Mouse (Mus musculus): ENCODE measurements around the gene Zfp87. TPM values are rescaled to one million over a fixed set of nuclear protein-coding genes. Genes with fewer than 3 reads are reported as not detected.

The Zfp87 gene
- polyA plus RNA-seq, 1 experiment from 2014 or later, result 23.2 TPM

DNA sequence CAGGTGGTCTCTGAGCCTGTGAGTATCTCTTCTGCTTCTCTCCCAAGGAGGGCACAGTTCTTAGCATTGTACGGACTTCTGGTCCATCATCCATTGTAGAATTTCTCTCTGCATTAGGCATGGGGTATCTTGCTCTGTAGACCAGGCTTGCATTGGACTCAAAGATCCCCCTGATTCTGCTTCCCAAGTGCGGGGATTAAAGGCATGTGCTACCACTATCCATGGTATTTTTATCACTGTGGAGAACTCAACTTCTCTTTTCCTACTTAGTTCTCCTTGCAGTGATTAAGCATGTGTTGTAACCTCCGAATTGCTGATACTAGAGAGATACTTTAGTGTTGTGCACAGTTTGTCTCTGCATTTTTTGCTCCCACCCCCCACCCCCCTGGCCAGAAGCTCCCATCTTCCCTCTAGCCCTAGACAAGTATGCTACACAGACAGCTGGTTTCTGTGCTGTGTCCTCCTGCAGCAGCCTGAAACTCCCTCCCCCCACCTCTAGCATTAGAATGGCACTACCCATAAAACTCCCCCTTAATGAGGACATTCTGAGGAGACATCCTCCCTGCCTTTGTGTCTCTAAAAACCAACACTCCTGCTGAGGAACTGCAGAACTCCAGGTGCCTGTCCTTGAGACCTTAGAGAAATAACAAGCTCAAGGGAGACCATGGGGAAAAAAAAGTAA lies 1.2 kb upstream of the Zfp87 start:
- no peak for TF ChIP-seq CTCF (IDR thresholded peaks at IDR 0.05; ENCODE audit: low read depth)
- Histone ChIP-seq H3K36me3 (ENCODE audit: control insufficient read depth, insufficient read depth) (no peaks in the 10 kb centered on the region), H3K4me1 (replicated peaks; ENCODE audit: control insufficient read depth, insufficient read depth, low read length) (peaks cover 7% of the 10 kb centered on the region), H3K9ac (ENCODE audit: low read depth, low read length) (no peak overlapping the region), H3K4me3 (ENCODE audit: low read depth, low read length) (no peak overlapping the region), H3K27me3 (replicated peaks; ENCODE audit: control insufficient read depth, insufficient read depth, low read length) (no peaks in the 10 kb centered on the region), H3K4me2 (replicated peaks; ENCODE audit: low read depth) (no peak overlapping the region), H3K27ac (ENCODE audit: low read depth, low read length) (no peak overlapping the region), H3K9me3 (ENCODE audit: control insufficient read depth) (no peaks in the 10 kb centered on the region)
- ATAC-seq, result no peak
- WGBS, result 75% methylated on average over 3 of the region's 3 CpGs

DNA sequence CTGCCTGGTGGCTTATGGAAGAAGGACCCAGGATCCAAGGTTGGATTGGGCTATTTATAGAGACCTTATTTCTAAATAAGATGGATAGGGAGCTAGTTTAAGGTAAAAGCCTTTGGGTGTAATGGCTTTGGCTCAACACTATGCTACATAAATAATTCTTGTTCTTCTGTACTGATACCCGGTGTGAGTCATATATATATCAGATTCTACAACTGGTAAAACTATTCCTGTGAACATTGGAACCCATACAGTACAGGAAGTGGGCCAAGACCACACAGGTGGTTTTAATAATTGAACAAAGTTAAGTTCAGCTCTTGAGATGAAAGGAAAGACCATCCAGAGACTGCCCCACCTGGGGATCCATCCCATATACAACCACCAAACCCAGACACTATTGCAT lies 25.1 kb downstream of the Zfp87 start:
- ATAC-seq, result no peak
- Histone ChIP-seq H3K4me3 (ENCODE audit: low read depth, low read length) (no peak overlapping the region), H3K27ac (ENCODE audit: low read depth, low read length) (no peak overlapping the region), H3K4me1 (replicated peaks; ENCODE audit: control insufficient read depth, insufficient read depth, low read length) (no peaks in the 10 kb centered on the region), H3K36me3 (ENCODE audit: control insufficient read depth, insufficient read depth) (no peaks in the 10 kb centered on the region), H3K9me3 (ENCODE audit: control insufficient read depth) (no peaks in the 10 kb centered on the region), H3K4me2 (replicated peaks; ENCODE audit: low read depth) (no peak overlapping the region; the same call in 1 of the 2 replicates), H3K9ac (ENCODE audit: low read depth, low read length) (no peak overlapping the region), H3K27me3 (replicated peaks; ENCODE audit: control insufficient read depth, insufficient read depth, low read length) (no peaks in the 10 kb centered on the region)
- 80% methylated on average over 1 of the region's 1 CpGs for WGBS
- TF ChIP-seq CTCF (IDR thresholded peaks at IDR 0.05; ENCODE audit: low read depth), result no peak

DNA sequence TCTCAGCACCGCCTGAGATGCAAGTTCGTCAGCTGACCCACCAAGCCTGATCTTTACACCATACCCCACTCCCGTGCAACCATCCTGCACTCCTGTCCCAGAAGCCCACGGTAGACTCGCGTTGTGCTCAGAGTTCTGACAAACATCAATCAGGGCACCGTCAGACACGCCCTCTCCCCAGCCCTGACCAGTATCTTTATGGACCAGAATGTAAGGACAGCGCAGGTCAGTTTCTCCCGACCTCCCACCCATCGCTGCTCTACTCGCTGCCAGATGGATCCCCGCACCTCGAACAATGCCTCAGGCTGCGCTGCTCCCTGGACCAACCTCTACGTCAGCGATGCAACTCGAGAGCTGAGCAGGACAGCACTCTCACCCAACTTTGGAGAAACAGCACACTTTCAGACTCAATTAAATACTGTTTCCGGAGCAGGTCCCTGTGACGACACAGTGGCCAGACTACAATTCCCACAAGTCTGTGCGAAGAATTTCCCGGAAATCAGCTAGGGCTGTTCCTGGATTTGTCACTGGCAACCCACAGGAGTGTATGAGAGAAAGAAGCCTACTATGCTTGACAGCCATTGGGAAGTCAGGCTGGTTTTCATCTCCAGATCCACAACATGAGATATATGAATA lies 25.8 kb downstream of the Zfp87 start, which contains the start of gene Zfp58:
Zfp58 (minus strand) TSS at position 472 of the 636 bp plus-strand sequence.
- H3K36me3 ChIP-seq (ENCODE audit: control insufficient read depth, insufficient read depth), result no peaks in the 10 kb centered on the region
- peak within 1 kb of the TSS; percentile 59 for H3K4me3 ChIP-seq (ENCODE audit: low read depth, low read length)
- no peak within 1 kb of the TSS for H3K27ac ChIP-seq (ENCODE audit: low read depth, low read length)
- H3K4me1 ChIP-seq (replicated peaks; ENCODE audit: control insufficient read depth, insufficient read depth, low read length), result no peaks in the 10 kb centered on the region
- ATAC-seq, result peak; percentile 95
- H3K4me2 ChIP-seq (replicated peaks; ENCODE audit: low read depth), result peak within 1 kb of the TSS; percentile 72
- H3K9me3 ChIP-seq (ENCODE audit: control insufficient read depth), result no peaks in the 10 kb centered on the region
- no peak for TF ChIP-seq CTCF (IDR thresholded peaks at IDR 0.05; ENCODE audit: low read depth)
- 1% methylated on average over 22 of the region's 22 CpGs for WGBS
- no peaks in the 10 kb centered on the region for H3K27me3 ChIP-seq (replicated peaks; ENCODE audit: control insufficient read depth, insufficient read depth, low read length)
- peak within 1 kb of the TSS; percentile 41 for H3K9ac ChIP-seq (ENCODE audit: low read depth, low read length)

DNA sequence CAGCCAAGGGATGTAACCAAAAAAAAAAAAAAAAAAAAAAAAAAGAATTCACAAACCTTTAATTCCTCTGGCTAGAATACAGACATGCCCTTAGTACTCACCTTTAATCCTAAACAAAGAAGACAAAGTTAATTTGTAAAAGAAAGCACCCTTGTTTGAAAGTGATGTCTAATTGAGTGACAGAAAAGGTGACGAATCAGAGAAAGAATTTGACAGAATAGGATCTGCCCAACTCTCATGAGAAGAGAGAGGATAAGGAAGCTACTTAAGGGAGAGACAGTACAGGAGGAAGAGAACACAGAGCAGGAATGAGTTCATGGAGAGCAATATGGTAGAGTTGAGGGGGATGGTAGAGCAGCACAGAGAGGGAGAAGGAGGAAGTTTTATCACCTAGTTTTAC lies 30.3 kb downstream of the Zfp87 start:
- H3K4me3 ChIP-seq (ENCODE audit: low read depth, low read length), result no peak overlapping the region
- H3K27ac ChIP-seq (ENCODE audit: low read depth, low read length), result no peak overlapping the region
- H3K27me3 ChIP-seq (replicated peaks; ENCODE audit: control insufficient read depth, insufficient read depth, low read length), result no peaks in the 10 kb centered on the region
- peaks cover 11% of the 10 kb centered on the region; the same call in 1 of the 2 replicates for H3K9me3 ChIP-seq (ENCODE audit: control insufficient read depth)
- TF ChIP-seq CTCF (IDR thresholded peaks at IDR 0.05; ENCODE audit: low read depth), result no peak
- no peak overlapping the region for H3K9ac ChIP-seq (ENCODE audit: low read depth, low read length)
- H3K4me2 ChIP-seq (replicated peaks; ENCODE audit: low read depth), result no peak overlapping the region
- ATAC-seq, result no peak
- 97% methylated on average over 1 of the region's 1 CpGs for WGBS
- H3K4me1 ChIP-seq (replicated peaks; ENCODE audit: control insufficient read depth, insufficient read depth, low read length), result no peaks in the 10 kb centered on the region
- H3K36me3 ChIP-seq (ENCODE audit: control insufficient read depth, insufficient read depth), result peaks cover 29% of the 10 kb centered on the region

DNA sequence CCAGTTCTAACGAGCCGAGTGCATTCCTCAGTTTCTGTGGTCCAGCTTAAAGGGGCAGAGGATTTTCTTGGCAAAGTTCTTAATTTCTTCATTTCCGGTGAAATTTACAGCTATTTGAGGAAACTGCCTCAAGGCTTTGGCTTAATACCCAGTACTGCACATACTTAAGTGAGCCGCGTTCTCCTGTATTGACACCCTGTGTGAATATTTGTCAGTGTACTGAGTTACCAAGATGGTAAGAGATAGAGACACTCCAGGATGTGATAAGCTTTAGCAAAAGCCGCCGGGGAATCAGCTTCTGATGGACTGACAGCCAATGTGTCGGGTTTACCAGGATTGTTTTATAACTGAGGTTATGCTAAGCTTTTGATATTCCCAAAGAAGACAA lies 41.6 kb downstream of the Zfp87 start:
- no peaks in the 10 kb centered on the region for H3K4me1 ChIP-seq (replicated peaks; ENCODE audit: control insufficient read depth, insufficient read depth, low read length)
- H3K4me2 ChIP-seq (replicated peaks; ENCODE audit: low read depth), result peak overlapping the region; percentile 65
- WGBS, result 26% methylated on average over 8 of the region's 8 CpGs
- ATAC-seq, result 0 out of 2 replicates have a peak, but pooled peaks have one; percentile 23
- H3K4me3 ChIP-seq (ENCODE audit: low read depth, low read length), result peak overlapping the region; percentile 60
- H3K9me3 ChIP-seq (ENCODE audit: control insufficient read depth), result no peaks in the 10 kb centered on the region
- no peak for TF ChIP-seq CTCF (IDR thresholded peaks at IDR 0.05; ENCODE audit: low read depth)
- no peaks in the 10 kb centered on the region for H3K36me3 ChIP-seq (ENCODE audit: control insufficient read depth, insufficient read depth)
- no peaks in the 10 kb centered on the region for H3K27me3 ChIP-seq (replicated peaks; ENCODE audit: control insufficient read depth, insufficient read depth, low read length)
- H3K9ac ChIP-seq (ENCODE audit: low read depth, low read length), result peak overlapping the region; percentile 59
- no peak overlapping the region for H3K27ac ChIP-seq (ENCODE audit: low read depth, low read length)

DNA sequence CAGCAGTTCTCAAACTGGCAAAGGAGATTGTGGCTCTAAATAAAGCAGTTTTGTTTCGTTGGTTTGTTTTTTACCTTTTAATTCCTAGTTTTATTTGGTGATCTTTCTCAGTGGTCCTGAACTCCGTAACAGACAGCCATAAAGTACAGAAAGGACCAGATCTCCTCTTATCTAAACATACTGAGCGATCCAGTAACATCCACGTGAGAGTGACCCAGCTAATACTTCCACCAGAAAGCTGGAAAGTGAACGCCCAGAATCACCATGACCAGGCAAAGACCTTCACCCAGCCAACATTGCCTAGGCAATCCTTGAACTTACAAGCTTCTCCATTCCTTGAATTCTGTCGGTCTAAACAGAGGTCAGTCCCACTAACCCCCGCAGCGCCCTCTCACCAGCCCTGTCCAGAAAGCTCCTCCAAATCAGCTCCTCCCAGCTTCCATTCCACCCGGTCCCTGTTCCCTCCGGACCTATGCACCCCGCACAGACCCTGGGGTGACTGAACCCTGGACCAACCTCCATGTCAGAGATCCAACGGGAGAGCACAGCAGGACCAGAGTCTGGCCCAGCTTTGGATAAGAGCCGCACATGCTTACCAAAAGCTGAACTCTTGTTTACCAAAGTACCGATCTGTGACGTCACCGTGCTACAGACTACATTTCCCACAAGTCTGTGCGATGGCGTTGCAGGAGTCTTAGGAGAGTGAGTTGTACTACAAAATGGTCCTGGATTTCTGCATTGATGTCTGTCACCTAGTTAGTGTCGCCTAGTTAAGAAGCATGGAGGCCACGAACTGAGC lies 42.2 kb downstream of the Zfp87 start, which contains the start of gene Zfp874b:
Zfp874b (minus strand) TSS at position 634 of the 799 bp plus-strand sequence.
- Histone ChIP-seq H3K4me3 (ENCODE audit: low read depth, low read length) (peak within 1 kb of the TSS; percentile 60), H3K4me2 (replicated peaks; ENCODE audit: low read depth) (peak within 1 kb of the TSS; percentile 65), H3K9ac (ENCODE audit: low read depth, low read length) (peak within 1 kb of the TSS; percentile 59), H3K27me3 (replicated peaks; ENCODE audit: control insufficient read depth, insufficient read depth, low read length) (no peaks in the 10 kb centered on the region), H3K9me3 (ENCODE audit: control insufficient read depth) (no peaks in the 10 kb centered on the region), H3K36me3 (ENCODE audit: control insufficient read depth, insufficient read depth) (no peaks in the 10 kb centered on the region), H3K27ac (ENCODE audit: low read depth, low read length) (no peak within 1 kb of the TSS), H3K4me1 (replicated peaks; ENCODE audit: control insufficient read depth, insufficient read depth, low read length) (no peaks in the 10 kb centered on the region)
- no peak for TF ChIP-seq CTCF (IDR thresholded peaks at IDR 0.05; ENCODE audit: low read depth)
- peak; percentile 90 for ATAC-seq
- 2% methylated on average over 20 of the region's 20 CpGs for WGBS
